Mouse (Mus musculus) spleen, adult 2 months (tissue): ENCODE measurements around the gene Mr1.

ENCODE experiments used
- CTCF ChIP-seq: fragments of 200-500 bp; IDR thresholded peaks from 2 replicates; pipeline ENCODE4 v1.5.1; 2011; ENCODE audit warnings: mild to moderate bottlenecking, inconsistent platforms; ENCODE audit not compliant: insufficient read depth, insufficient read length, insufficient replicate concordance; ENCODE audit errors: extremely low read depth
- POLR2A ChIP-seq: fragments of 200-500 bp; IDR thresholded peaks from 2 replicates; pipeline ENCODE4 v1.6.1; 2011; ENCODE audit warnings: low read depth, low read length, inconsistent platforms

DNA sequence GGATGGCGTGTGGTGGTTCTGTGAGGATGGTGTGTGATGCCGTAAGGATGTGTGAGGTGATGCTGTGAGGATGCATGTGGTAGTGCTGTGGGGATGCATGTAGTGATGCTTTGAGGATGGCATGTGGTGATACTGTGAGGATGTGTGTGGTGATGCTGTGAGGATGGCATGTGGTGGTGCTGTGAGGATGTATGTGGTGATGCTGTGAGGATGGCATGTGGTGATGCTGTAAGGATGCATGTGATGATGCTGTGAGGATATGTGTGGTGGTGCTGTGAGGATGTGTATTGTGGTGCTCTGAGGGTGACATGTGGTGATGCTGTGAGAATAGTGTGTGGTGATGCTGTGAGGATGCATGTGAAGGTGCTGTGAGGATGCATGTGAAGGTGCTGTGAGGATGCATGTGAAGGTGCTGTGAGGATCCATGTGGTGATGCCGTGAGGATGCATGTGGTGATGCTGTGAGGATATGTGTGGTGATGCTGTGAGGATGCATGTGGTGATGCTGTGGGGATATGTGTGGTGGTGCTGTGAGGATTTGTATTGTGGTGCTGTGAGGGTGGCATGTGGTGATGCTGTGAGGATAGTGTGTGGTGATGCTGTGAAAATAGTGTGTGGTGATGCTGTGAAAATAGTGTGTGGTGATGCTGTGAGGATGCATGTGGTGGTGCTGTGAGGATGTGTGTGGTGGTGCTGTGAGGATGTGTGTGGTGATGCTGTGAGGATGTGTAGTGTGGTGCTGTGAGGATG lies 26.5 kb upstream of the Mr1 start:
- no peak for TF ChIP-seq CTCF
- no peak for TF ChIP-seq POLR2A
